Mouse (Mus musculus) erythroblast, embryonic 14.5 days (primary cell): ENCODE data around the gene Anxa4.

ENCODE experiments used
- GATA1 ChIP-seq: IDR thresholded peaks from 2 replicates; pipeline ENCODE4 v1.6.1; 2012; ENCODE audit warnings: low read length, inconsistent platforms, mixed read lengths
- TAL1 ChIP-seq: IDR thresholded peaks from 3 replicates; pipeline ENCODE4 v1.6.1; 2012; ENCODE audit warnings: low read length, inconsistent platforms, mixed read lengths

- TF ChIP-seq GATA1 (no peak), TAL1 (no peak)
Observed at GRCm38 (mm10) chr6:86804646-86805045, 11.3 kb upstream of the Anxa4 start.
